Mouse (Mus musculus) induced T-regulatory cell, adult 2 months (primary cell): ENCODE measurements around the gene Gm21897.
"Not testable (repeated sequence)": the region's sequence is repeated elsewhere in the genome, so short reads cannot be mapped to it uniquely, and the experiment has no call there.

ENCODE experiments used
- DNase-seq: peaks from one replicate; pipeline ENCODE4 v3.0.0-alpha.2; 2012; ENCODE audit warnings: low read depth

The Gm21897 gene

DNA sequence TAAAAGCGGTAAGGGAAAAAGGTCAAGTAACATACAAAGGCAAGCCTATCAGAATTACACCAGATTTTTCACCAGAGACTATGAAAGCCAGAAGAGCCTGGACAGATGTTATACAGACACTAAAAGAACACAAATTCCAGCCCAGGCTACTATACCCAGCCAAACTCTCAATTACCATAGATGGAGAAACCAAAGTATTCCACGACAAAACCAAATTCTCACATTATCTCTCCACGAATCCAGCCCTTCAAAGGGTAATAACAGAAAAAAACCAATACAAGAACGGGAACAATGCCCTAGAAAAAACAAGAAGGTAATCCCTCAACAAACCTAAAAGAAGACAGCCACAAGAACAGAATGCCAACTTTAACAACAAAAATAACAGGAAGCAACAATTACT lies at the start of gene Gm21897:
Gene Gm21897 (plus strand): TSS at position 301 of the 400 bp plus-strand sequence.
- DNase-seq, result not testable (repeated sequence)

DNA sequence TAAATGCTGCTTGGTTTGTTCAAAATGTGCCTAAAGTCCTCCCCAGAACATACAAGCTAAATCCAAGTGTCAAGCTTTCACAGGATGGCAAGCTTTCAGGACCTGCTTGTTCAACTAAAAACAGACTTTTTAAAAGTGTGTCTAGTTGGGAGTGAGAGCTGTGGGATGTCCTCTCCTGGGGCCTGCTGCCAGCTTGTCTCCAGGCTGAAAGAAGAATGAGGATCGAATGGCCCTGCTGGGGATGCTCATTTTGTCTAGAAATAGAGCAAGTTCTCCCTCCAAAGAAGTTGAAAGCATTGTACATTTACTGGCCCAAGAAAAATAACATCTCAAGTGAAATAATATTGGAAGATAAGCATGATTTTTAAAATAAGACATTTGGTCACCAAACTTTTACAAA lies 45.0 kb upstream of the Gm21897 start:
- DNase-seq, result no peak

DNA sequence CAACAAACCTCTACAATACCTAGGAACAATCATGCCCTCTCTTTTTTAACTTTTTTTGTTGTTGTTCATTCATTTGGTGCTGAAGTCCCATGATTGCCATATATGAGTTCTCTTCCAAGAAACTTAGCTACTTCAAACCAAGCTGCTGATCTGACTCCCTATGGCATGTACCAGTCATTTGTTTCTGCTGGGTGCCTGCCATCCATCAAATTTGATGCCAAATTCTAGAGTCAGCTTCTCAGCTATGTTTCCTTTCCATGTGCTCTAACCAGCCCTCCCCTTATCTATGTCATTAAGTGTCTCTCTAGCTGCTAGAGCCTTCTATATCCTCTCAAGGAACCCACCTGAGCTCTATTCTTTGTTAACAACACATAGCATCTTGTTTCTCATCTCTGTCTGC lies 39.8 kb upstream of the Gm21897 start:
- no peak for DNase-seq

DNA sequence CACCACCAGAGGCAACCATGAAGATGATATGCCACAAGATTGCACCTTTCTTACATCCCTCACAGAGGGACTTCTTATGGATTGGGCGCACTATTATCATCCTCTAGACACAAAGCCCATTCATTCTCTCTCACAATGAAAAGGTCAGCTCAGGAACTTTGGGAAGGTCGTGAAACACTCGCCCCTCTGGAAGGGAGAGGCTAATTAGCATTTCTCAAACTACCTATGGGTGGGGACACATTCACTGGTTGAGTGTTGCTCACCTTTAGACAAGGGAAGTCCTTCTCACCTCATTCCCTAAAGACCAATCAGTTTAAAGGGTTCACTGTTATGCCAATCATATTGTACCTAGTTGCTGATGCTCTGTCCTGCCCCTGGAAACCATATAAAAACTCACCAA lies 24.2 kb upstream of the Gm21897 start:
- no peak for DNase-seq

DNA sequence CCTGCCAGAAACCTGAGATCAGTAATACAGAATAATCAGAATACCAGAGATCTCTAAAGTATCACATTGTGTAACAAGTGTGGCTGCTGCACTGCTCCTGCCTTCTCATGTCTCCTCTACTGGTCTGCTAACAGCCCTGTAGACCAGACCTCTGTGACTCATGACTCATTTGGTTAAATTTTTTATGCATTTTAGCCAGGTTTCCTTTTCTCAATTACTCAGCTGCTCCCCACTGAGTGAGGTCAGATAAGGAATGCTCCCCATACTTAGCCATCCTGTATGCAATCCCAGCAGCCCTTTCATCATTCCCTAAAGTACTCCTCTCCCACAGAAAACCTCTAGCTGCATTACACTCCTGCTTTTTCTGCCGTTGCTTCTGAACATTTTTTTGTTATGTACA lies 23.0 kb upstream of the Gm21897 start:
- no peak for DNase-seq

DNA sequence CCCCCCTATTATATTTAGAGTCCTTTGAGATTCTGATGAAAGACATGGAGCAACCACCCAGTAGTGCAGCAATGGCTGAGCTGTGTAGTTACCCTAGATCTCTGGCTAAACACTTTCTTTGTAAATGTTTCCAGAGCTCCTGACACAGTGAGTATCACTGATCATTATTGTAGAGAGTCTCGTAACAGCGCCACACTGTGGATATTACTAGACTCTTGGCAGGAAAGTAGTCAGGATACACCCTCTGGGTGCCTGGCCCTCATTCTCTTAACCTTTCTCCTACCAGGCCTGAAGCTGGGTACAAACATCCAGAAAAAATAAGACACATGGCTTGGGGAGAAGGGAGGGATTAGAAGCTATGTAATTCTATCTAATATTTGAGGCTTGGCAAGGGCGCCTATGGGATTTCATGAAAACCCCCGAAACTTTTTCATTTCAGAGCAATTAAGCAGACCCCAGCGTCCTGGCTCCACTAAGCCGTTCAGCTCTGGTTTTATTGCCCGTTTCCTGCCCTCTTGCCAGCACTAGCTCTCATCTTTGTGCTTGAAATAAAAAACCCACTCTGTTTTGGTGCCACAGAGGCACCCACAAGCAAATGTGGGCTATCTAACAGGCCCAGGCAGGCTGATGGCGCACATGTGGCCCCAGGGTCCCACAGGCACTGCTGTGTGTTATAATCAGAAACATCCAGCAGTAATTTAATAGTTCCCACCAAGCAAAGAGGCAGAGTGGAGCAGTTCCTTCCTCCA lies 22.2 kb upstream of the Gm21897 start:
- no peak for DNase-seq

DNA sequence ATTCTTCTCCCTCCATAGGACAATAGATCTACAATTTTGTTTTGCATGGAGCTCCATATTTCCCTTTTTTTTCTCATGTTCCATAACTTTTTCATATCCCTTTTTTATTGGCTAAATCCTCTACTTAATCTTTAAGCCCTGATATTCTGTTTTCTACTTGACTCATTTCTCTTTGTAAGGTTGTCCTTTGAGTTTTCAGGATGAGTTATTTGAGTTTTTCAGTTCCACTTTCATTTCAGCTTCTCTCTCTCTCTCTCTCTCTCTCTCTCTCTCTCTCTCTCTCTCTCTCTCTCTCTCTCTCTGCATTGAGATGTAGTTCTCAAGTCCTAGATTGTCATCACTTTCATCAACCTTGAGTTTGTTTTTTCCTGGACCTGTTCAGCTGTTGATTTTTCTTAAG lies 17.3 kb downstream of the Gm21897 start:
- DNase-seq, result no peak

DNA sequence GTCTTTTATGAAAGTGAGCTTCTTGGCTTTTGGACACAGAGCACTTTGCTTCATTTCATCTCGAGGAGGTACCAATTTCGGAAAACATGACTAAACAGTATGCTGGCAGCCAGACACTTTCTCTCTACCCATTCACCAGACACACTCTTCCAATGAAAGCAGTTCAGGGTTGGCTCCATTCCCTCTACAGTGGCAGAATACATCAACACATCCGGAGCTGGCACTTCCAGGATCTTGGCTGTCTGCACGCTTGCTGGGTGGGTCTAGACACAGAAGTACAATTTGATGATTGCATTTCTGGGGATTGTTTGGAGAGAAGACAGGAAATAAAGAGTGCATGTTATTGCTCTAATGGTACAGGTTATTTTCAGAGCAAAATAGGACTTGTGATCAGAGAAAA lies 21.8 kb downstream of the Gm21897 start:
- no peak for DNase-seq

DNA sequence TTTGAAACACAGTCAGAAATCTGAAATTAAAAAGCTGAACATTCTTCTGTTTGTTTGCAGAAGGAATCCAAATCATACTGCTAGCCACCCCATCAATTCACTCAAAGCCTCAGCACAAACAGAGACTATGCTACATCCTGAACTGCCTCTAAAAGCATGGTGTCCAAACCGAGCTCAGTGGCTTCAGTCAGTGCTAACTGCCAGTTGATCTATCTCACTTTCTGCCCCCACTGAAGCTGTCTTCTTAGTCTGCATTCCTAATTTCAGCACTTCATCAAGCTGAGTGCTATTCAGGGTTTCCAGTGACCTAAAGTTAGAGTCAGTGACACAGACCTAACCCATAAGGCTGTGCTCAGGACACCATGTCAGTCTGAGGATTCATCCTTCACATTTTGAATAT lies 28.8 kb downstream of the Gm21897 start:
- no peak for DNase-seq

DNA sequence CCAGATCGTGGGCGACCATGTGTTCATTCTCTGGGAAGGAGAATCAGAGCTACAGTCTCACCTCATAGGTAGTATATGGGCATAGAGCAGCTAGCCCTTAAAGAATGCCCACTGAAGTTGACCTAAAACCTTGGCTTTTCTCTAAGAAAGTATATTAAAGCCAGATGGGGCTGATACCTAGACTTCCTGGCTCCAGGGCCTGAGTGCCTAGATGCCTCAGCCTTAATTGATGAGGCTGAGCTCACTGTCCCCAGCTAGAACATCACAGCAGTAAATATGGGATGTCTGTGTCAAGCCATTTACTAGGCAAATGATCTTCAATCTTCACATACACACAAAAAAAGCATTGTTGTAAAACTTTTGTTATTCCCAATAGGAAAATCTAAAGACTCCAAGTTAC lies 32.1 kb downstream of the Gm21897 start:
- no peak for DNase-seq

DNA sequence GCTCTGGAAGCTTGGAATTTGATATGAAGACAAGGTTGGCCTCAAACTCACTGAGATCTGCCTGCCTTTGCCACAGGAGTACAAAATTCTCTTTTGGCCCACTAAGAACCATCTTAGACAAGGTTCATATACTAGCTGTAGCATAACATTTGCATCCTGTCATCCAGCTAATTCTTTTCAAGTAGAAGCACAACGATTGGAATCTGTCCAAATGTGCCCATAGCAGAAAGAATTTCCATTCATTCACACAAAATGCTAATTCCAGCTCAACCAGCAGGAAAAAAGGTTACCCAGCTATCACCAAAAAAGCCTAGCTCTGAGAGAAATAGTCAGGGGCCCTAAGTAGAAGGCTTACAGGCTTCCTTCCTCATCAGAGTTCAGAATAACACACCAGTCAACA lies 34.0 kb downstream of the Gm21897 start:
- no peak for DNase-seq

DNA sequence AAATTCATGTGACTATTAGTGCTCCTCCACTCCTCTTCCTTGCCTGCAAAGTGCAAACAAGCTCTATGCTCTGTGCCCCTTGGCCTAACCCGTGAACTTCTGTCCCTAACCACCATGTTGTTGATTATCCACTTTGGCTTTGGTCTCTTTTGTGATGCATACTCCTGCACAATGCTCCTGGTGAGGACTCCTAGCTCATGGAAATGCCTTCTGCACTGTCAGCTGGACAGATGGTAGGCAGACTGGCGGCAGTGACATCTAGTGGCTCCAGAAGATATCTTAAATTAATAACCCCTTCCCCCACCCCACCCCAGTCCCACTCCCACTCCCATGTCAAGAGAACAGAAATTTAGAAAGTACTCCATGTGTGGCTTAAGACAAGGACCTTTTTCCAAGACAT lies 35.1 kb downstream of the Gm21897 start:
- DNase-seq, result no peak

DNA sequence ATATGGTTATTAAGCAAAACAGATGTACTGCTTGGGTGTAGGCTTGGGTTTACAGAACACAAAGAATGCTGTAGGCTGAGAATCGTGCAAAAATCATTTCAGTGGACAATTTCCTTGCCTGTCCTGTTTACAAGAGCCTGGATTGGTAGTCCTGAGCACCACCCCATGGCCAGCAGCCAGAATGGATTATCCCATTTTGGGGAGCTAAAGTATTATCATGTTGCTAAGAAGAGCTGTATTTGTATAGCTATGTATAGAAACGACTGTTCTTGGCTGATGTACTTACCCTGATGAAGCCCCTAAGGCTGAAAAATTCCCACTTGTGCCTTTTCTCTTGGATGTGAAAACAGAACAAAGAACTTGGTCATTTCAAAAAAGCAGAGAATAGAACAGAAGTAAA lies 37.6 kb downstream of the Gm21897 start:
- no peak for DNase-seq

DNA sequence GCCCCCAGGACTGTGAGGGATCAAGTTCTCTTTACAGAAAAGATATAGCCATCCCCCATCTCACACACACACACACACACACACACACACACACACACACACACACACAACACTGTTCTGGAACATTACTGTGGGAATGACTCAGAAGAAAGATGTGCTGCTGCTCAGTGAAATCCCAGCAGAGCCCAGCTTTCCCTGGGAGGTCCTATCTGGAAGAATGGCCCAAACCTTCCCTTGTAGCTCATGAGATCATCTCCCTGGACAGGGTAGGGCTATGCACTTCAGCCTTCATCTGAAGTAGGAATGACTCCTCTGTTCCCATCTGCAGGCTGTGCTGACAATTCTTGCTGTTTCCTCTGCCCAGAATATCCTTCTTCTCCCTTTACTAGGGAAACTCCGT lies 38.1 kb downstream of the Gm21897 start:
- DNase-seq, result no peak

DNA sequence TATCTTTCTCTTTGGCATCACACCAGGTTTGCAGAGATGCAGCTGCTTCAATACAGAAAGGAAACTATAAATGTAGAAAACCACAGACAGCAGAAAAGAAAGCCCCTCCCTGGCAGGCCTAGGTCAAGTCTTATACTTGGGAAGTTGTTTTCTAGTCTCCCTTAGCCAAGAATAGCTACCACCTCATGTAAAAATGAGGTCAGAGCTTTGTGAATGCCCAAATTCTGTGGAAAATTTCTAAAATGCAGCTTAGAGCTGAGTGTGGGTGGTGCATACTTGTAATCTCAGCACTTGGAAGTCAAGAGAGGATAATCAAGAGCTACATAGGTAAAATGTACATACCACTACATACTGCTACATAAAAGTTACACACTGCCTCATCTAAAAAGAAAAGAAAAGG lies 40.5 kb downstream of the Gm21897 start:
- no peak for DNase-seq

DNA sequence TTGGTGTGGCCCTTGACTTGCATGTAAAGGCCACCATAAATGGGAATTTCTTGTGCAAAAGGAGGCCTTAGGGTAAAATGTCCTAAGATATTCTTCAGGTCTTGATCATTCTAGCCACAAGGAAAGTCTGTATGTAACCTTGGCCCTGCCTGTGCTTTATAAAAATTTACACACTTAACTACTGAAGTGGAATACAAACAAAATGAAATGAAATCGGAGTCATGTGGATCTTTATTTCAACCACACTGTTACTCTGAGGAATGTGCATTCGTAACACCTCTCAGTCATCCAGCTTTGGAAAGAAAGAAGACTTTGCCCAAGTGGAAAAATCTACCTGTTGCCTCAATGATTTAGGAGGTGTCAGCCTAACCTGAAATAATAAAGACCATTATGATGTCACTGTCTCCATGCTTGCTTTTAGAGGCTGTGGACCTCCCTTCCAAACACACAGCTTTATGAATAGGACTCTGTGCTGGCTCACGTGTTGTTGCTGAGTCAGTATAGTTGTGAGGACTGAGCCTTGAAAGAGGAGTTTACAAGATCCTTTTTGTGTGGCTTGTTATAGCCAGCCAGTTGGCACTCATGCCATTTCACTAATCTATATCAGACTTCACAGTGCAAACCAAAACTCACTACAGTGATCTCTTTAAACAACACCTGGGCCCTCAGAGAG lies 42.0 kb downstream of the Gm21897 start:
- no peak for DNase-seq

DNA sequence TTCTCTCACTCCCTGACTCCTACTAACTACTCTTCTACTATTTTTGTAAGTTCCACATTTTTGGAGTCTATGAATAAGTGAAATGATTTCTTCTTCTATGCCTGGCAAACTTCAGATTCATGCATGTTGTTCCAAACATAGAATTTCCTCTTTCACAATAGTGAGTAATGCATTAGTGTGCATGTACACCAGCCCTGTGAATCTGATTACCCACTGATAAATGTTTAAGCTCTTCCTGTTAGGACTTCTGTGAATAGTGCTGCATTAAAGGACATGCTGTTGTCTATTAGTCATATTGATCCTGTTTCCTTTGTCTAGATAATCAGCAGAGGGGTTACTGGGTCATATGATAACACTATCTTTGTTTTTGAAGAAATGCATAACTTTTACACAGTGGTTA lies 43.6 kb downstream of the Gm21897 start:
- no peak for DNase-seq
